Mouse (Mus musculus) small intestine, adult 10 weeks (tissue): ENCODE results near the gene Lurap1. TPM values are rescaled to one million over a fixed set of nuclear protein-coding genes. Genes with fewer than 3 reads are reported as not detected.

Experiments
- polyA plus RNA-seq: library from polyadenylated mRNA; stranded (reverse); fragments of 350-450 nt; fragmentation: Illumina TruSeq; extraction: RNeasy Lipid Tissue Mini Kit (QIAGEN cat#74804); gene quantifications from one replicate; pipeline ENCODE4 v1.2.3, GENCODE M21; 2014; ENCODE audit warnings: low replicate concordance

The Lurap1 gene
- polyA plus RNA-seq: 0.52 TPM

GRCm38 (mm10) chr4:116151238-116151637 is at the start of gene Lurap1:
Gene Lurap1 (minus strand): TSS chr4:116151338.

GRCm38 (mm10) chr4:116173072-116173471 is 21.9 kb upstream of the Lurap1 start, which contains the start of the genes 1700042G07Rik and Gm49337:
Gene 1700042G07Rik (plus strand): TSS chr4:116173372.
Gene Gm49337 (plus strand): TSS chr4:116173384.

DNA sequence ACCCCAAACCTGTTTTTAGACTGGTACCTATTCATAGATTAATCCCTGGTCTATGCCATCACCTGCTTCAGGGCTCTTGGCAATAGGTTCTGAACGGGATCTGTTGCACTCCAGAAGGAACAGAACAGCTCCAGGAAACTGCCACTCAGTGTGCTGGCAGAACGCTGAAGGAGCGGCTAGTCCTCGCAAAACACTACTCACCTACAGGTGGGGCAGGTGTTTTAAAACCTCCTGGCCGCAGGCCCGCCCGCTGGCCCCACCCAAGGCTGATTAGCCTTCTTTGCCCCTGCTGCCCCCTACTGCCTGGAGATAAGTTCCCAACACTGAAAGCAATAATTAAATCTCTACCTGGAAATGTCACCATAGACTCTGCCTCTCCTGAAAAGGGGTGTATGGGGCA is 16.3 kb upstream of the Lurap1 start, which contains the start of gene Tspan1:
Tspan1 (minus strand) TSS at position 198 of the 400 bp plus-strand sequence.

DNA sequence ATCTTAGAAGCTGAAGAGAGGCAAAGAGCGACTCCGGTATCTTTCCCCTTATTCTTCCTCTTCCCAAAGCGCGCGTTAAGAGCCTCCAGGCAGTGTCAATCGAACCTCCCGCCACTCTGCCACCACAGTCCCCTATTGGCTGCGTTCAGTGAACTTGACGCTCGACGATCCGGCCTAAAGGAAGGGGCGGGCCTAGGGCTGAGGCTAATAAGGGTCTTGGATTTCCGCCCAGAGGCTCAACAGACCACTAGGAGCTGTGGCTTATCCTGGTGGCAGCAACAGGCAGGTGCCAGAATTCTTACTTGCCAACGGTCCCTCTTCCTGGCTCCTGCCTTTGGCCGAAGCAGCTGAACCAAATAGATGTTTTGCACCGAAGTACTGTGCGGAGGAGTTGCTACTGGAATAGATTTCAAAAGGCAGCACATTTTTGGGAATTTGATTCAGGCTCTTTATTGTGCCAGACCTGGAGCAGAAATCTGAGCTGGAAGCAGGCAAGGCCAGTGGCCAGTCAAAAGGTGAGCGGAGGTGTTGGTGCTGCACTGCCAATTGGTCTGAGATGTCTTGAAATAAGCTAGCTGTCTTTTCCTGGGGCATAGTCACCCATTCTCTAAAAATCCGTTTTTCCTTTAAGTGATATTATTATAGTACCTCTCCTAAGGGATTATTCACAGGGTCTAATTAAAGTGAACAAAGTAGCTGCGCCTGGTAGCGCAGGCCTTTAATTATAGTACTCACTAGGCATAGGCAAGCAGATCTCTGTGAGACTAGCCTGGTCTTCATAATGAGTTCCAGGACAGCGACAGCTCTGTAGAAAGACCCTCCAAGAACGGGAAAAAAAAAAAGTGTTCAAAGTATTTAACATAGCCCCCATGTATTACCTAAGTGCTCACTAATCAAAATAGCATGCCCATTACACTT is 27.3 kb downstream of the Lurap1 start, which contains the start of the genes Rad54l and Pomgnt1:
Rad54l (minus strand) TSS at position 89 of the 918 bp plus-strand sequence.
Pomgnt1 (plus strand) TSS at position 239 of the 918 bp plus-strand sequence.

Other genes starting within 250 kb of the Lurap1 start
- not detected for gene Dmbx1, start 211.4 kb downstream of the Lurap1 start, polyA plus RNA-seq
- 27.4 TPM for gene Faah, start 133.4 kb downstream of the Lurap1 start, polyA plus RNA-seq
- gene Nsun4, start 97.5 kb downstream of the Lurap1 start, polyA plus RNA-seq: 10.1 TPM
- gene Uqcrh, start 76.3 kb downstream of the Lurap1 start, polyA plus RNA-seq: 172 TPM
- 2.3 TPM for gene Lrrc41, start 76.1 kb downstream of the Lurap1 start, polyA plus RNA-seq
- gene Rad54l, start 27.6 kb downstream of the Lurap1 start, polyA plus RNA-seq: 3.6 TPM
- 3.3 TPM for gene Pomgnt1, start 27.5 kb downstream of the Lurap1 start, polyA plus RNA-seq
- 24.7 TPM for gene Tspan1, start 16.3 kb upstream of the Lurap1 start, polyA plus RNA-seq
- not detected for gene 1700042G07Rik, start 22.0 kb upstream of the Lurap1 start, polyA plus RNA-seq
- gene Gm49337, start 22.0 kb upstream of the Lurap1 start, polyA plus RNA-seq: 1.1 TPM
- gene Pik3r3, start 70.3 kb upstream of the Lurap1 start, polyA plus RNA-seq: 9.5 TPM